Mouse (Mus musculus): ENCODE results near the gene Nadk2. TPM values are rescaled to one million over a fixed set of nuclear protein-coding genes. Genes with fewer than 3 reads are reported as not detected.

Gene Nadk2
- polyA plus RNA-seq, 2 experiments from 2014 or later = 3.7 to 6.0 TPM

DNA sequence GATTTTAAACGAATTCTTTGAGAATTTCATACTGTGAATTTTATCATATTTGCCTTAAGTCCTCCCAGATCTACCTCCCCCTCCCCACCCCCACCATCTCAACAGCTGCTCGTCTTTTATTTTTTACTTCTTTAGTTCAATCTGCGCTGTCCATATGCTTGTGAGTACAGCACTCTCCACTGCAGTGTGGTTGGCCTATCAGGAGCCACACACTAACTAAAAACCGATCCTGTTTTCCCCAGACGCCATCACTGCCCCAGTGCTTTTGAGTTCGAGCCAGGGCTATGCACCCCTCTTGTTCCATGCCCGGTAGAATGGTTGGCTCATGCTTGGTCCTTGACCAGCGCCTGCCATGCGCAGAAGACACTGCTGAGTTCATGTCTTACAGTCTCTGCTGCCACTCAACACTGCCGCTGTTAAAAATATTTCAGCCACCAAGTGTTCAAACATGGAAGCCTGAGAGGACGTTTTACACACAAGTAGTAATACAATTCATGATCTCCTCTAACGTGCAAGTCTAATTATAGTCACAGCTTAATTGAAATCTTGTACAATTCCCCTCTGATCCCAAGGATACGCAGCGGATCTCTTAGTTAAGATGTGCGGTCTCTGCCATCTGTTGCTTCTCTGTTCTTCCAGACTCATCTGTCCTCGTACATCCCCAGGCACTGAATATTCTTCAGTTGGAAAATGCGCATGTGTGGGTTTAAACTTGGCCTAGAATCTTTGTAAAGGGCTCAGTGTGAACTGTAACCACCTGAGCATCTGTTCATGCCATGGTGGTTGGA is 17.0 kb downstream of the Nadk2 start:
- no peak for ATAC-seq

DNA sequence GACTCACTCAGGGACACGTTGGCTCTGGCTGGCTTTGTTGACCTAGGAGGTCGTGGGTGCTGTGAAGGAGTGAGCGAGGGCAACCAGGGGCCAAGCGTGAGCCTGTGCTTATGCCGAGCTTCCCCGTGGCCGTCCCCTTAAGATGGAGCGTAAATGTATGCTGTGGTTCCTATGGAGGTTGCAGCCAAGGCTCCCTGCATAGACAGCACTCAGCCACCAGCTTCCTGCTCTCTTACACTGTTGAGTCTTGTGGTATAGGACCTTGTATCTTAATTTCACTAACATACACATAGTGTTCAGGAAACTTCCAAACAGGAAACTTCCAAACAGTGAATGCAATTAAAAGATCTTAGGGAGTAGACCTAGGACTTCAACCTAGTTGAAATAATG is 17.6 kb downstream of the Nadk2 start:
- ATAC-seq = no peak

DNA sequence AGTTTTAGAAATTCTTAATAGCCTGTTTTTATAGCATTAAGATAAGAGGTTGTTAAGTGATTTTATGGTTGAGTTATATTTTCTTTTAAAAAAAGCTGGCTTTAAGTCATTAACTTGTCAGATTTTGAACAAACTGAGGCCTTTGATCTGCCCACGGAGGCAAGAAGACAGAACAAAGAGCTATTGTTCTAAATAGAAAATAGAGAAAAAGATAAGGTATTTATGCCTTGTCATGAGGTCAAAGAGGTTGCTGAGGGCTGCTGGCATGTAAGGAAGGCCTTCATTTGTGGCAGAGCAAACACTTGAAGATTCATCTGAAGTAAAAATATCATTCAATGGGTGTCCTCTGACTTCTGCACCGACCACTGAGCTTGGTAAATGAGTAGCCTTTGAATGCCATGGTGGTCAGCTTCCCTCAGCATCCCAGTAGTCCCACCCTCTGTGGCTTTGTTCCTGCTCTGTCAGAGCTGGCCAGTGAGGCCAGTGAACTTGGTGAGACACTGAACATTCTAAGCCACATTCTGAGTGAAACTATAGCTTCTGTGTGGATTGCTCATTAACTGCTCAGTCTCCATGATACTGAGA is 18.2 kb downstream of the Nadk2 start:
- ATAC-seq = no peak

DNA sequence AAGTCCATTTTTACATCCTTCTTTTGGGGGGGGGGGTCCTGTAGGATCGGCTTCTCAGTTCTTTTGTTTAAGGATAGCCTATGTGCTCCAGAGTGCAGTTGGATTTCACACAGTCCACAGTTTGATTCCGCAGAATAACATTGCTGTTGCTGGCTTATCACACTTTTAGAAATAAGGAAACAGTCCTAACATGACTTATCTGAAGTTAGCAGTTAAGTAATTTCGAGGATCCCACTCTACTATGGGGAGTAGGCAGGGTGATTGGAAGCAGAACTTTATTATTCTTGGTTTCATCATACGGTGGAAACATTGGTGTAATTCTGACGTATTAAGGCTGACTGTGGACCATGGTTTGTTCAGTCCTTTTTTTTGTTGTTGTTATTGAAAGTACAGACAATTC is 19.6 kb downstream of the Nadk2 start:
- no peak for ATAC-seq

DNA sequence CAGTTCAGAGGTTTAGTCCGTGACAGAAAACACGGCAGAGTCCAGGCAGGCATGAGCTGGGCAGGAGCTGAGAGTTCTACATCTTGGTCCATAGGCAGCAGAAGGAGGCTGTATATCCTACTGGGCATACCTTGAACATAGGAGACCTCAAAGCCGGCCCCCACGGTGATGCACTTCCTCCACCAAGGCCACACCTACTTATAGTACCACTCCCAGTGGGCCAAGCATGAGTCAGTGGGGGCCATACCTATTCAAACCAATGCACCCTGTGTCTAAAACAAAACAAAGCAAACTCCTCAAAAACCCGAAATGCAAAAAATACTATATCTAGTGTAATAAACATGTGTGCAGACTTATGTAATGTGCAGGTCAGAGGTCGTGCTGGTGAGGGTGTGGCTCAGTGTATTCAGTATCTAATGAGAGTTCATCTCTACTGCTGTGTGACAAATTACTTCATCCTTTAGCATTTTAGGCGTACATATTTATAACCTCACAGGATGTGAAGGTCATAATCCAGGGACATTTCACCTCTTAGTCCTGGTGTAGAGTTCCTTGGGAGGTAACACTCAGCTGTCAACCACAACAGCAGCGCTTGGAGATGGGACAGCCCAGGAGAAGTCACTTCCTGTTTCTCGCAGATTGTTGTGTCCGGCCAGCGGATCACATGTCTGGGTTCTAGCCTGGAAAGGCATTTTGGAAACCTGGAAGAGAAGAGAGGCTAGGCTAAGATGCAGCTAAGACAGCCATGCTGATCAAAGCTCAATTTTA is 22.7 kb downstream of the Nadk2 start:
- no peak for ATAC-seq

DNA sequence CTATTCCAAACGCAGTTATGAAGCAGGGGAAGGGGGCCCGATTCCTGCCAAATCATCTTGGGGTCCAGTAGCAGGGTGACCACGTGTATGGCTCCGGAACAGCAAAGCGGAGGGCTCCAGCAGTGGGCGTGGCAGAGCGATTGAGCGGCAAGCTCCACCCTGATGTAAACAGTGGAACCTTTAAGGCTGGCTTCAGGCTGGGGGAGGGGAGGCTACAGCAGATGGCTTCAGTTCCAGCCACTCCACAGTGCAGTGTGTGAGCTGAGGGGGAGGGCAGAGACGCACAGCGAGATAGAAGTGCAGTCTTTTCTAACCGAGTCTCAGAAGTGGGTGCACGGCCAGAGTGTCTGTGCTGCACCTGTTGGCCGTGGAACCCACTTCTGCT is 23.3 kb downstream of the Nadk2 start:
- no peak for ATAC-seq

DNA sequence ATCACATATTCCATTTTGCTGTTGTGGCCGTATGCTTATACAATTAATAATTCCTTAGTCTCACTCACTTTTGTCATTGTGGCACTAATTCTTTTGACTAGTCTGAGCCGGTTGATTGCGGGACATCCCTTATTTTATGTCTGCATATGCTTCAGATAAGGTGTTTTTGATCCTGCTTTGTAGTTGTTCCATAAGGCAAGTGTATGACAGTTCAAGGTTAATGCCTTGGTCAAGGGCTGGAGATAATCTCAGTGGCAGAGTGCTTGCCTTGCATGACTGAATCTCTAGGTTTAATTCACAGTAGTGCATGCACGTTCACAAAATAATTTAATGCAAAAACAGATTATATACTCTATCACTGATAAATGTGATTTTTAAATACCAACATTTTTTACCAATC is 25.8 kb downstream of the Nadk2 start:
- ATAC-seq = no peak

DNA sequence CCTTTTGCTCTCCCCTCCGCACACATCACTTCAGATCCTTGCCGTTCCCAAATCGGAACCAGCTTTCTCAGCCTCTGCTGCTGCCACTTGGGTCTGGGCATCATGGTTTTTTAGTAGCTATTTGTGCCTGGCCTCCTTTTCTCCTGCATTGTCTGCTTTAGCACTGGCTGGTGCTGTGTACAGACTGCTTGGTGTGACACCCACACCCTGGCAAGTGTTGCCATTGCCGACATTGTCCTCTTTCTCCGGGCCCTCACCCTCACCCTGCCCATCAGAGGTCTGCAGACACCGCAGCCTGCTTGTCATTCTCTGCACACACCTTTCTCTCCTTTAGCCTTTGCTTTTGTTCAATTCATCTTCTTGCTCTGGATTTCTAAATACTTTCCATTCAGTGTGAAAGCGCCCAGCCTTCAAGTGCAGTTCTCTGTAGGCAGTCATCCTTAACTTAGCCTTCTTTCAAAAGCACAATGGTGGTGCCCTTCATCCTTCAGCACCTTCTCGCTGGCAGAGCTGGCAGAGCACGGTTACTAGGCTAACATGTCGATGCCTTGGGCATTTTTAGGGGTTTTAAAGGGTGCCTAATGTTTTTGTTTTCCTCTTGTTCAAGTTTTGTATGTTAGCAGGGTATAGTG is 29.5 kb downstream of the Nadk2 start:
- no peak for ATAC-seq

DNA sequence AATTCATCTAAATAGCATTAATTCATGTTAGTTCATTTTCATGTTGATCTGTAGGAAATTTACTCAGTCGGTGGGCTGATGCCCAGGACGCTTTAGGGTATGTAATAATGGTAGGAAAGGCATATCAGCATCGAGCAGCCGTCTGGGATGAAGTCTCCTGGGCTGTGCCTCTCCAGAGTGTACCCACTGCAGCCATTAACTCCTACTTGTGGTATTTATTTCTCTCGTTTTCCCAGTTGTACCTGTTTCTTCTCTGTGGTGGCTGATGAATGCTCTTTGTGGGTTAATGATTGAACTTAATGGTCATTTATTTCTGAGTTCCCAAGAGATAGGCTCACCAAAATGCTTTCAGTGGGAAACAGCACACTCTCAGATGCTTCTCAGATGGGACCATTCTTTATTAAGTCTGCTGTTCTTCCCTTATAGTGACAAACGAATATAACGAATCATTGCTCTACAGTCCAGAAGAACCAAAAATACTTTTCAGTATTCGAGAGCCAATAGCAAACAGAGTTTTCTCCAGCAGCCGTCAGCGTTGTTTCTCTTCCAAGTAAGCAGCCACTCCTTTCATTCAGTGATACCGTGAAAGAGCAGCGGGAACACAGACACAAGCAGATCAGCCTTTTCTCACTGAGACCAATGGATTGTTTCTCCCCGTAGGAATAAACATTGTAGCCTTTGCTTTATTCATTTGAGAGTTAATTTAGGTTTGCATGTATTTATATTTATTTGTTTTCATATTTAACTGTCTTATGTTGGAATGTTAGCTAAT is 35.4 kb downstream of the Nadk2 start:
- no peak for ATAC-seq

DNA sequence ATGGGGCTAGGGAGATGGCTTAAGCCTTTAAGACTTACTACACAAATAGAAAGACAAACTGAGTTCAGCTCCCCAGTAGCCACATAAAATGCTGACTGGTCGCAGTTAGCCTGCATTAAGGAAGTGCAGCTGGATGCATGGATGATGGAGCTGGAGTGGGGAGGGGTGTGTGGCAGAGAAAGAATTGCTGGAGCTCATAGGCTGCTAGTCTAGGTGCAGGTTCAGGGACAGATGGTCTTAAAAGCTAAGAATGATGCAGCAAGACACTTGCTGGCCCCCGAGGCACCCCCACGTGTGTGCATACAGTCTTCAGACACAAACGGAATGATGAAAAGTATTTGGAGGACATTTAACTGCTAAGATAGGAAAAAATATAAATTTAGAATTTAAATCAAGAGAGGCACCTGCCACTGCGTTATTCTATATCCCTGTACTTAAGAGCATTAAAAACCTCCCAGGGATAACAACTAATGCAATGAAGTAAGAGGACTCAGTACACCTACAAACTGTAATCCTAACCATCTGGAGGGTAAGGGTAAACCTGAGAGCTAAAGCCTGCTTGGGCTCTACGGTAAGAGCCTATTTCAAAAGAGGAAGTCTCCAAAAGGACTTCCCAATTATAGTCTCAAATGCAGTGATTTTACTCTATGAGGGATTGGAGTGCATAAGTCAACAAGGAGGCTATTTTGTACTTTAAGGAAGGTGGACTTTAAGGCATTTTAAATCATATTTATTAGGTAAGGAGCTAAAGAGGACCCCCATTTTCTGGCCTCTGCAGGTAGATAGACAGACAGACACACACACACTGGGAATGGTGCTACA is 39.7 kb downstream of the Nadk2 start:
- no peak for ATAC-seq

DNA sequence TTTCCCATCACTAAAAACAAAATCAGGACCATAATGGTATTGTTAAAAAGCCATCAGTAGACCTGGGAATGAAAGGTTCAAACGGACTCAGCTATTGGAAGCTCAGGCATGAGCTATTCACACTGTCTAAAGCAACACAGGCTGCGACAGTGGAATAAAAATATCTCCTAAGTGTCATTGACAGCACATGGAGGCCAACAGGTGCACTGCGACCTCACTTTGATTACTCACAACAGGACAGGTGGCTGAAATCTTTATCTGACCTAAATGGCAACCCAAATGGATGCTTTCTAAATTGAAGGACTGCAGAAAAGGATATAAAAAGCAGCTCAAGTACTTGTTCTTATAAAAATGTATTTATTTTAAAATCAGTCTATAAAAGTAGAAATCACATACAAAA is 40.6 kb downstream of the Nadk2 start:
- ATAC-seq = no peak

DNA sequence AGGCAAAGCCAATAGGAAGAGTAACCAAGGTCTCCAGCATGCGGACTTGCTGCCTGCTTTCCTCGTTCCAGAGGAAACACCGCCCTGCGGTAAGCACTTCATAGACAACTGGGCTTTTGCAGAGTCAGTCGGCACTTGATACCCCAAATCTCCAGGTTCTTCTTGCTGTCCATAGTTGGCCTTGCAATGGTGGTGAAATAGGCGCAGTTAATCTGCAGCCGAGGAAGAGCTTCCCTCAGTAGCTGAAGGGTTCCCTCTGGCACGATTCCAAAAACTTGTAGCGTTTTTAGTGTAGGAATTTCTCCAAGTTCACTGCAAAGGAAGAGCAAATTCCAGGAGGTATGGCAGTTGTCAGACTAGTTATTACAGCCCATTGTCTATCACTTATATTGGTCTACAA is 42.5 kb downstream of the Nadk2 start:
- ATAC-seq = no peak

DNA sequence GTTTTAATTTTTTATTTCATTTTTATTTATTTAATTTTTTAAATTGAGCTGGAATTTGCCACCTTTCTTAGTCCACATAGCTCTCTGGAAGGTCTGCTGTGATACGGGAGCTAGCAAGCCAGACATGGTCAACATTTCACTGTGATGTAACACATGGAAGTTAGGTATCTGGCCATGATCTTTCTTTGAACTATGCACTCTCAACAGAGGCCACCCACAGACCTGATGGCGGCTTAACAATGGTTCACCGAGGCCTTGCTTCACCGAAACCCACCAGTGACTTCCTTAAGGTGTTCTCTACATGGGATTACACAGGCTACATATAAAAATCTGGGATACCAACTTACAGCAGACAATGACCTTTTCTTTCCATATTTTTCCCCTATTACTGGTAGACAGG is 43.1 kb downstream of the Nadk2 start:
- no peak for ATAC-seq

DNA sequence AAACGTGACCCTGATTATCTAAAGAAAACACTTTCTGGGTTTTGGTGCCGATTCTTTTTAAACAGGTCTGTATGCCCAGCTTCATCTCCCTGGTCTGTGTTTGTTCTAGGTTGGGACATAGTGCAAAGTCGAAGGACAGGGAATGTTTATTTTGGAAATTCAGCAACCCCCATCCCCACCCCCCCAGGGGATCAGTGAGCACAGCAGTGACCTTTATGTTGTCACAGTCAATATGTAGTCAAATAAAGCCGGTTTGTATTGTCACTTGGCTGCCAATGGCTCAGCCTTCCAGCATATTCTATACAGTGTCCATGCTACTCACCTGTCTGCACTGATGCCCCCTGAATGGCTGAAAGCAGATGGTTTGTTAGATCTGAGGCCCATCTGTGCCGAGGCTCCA is 43.5 kb downstream of the Nadk2 start:
- ATAC-seq = no peak

DNA sequence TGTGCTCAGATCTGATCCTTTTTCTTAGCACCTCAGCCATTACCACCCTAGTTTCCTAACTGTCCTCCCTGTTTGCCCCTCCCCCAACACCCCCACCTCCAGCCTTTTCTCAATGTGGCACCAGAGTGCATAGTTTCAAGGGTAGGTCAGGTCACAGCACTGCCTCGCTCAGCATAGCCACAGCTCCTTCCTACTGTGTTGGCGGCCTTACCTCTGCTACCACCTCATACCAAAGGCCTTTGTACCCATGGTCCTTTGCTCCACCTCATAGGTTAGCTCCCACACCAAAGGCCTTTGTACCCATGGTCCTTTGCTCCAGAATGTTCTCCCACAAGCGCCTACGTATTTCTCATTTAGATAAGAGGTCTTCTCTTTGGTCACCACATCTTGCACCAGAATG is 47.8 kb downstream of the Nadk2 start:
- ATAC-seq = no peak

DNA sequence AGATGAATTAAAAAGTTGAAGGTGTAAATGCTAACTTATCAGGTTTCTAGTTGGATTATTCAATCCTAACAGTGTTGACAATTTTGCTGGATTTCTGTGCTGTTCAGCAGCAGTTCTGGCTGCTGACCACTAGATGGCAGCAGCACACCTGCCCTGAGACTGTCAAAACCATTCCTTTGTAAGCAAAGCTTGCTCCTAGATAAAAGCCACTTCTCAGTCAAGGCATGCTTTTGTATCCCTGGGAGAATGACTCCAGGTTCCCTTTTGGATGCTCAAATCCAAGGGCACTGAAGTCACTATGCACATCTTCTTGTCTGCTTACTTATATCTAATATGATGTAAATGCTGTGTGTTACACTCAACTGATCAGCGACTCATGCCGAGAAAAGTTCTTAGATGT is 49.0 kb downstream of the Nadk2 start:
- peak; percentile 90 for ATAC-seq

DNA sequence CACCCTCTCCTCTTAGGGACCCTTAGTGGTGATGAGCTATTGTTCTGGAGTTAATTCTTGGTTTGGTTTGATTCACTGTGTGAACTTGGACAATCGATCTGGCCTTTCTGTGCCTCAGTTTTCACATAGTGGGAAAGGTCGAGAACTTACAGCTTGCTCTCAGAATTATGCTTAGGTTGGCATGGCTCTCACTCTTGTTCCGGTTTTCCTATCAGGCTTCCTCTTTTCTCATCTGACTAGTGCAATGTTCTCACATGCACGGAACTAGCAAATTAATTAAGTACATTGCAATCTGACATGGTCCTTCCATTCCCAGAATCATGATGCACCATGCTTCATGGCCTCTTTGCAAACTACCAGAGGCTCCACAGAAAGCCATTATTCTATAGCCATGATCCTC is 51.9 kb downstream of the Nadk2 start:
- no peak for ATAC-seq

DNA sequence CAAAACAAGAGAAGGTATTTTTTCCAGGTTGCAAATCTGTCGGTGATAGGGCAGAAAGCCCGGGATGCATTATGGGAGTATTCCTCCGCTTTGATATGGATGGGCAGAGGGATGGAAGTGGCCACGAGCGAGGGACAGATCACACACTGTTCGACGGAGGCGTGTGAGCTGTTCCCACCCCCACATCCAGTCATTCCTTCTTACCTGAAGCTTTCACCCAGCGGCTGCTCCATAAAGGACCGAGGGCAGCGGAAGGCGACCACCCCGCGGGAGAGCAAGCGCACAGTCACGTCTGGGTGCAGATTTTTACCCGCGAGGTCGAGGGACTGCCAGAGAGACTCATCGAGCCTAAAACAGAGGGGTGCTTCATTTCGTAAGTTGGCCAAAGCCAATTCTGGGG is 53.8 kb downstream of the Nadk2 start:
- no peak for ATAC-seq

DNA sequence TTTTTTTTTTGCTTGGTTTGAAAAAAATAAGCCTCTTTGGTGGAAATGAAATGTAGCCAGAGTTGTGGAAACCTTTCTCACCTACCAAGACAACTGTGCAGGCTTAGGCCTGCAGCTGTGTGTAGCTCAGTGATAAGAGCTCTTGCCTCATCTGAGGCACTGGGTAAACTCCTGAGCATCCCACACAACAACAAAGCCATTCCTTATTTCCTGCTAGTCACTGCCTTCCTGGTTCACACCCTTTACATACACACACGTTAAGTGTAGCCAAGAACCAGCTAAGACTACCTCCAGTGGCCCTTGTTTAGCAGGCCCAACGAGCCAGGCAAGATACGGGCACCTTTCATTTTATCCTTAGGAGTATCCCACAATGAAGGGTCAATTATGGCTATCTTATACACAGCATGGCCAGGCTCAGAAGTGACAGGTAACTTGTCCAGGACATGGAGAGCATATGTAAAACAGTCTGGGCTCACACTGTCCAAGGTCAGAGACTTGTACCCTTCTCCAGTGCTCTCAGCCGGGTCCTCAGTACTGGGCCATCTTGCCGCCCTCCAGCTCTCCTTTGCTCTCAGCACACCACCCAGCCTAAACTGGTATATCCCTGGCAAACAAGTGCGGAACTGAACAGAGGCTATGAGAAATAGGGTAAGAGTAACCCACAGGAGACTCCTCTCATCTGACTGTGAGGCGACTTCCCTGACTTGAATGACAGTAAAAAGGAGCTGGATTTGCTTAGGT is 56.2 kb downstream of the Nadk2 start:
- no peak for ATAC-seq

DNA sequence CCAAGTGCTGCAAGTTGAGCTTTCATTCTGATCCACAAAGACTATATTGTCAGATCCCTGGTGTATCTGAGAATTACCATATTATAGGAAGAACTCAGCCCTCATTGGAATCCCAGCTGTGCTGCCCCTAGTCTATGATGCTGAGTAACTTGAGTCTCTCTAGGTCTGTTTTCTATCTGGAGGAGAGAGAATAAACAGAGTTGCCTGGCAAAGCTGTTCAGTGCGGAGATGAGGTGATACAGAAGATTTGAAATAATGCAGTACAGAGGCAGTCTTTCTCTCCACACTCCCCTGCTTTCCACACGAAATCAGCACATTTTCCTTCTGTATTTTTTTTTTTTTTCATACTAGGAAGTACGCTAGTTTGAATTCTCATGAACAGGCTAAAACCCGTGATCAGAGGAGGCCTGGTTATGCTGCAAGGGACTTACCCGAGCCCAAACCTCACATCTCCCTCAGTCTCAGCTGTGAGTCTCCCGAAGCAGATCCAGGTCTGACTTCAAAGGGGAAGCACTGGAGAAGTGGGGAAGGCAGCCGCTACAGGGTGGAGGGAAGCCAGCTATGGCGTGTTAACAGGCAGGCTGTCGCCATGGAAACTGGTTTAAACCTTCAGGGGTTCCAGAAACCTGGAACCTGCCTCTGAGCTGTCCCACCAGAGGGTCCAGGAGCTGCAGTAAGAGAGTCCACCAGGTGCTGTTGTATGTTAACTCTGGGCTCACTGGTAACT is 59.9 kb downstream of the Nadk2 start:
- ATAC-seq = no peak

All from CD4-positive, CD25-positive, alpha-beta regulatory T cell, adult 4 months (primary cell).